Mouse (Mus musculus): ENCODE results near the gene Atrnl1. TPM values are rescaled to one million over a fixed set of nuclear protein-coding genes. Genes with fewer than 3 reads are reported as not detected.

Gene Atrnl1
- total RNA-seq, 2 experiments from 2014 or later, result 64.3 to 71.3 TPM

DNA sequence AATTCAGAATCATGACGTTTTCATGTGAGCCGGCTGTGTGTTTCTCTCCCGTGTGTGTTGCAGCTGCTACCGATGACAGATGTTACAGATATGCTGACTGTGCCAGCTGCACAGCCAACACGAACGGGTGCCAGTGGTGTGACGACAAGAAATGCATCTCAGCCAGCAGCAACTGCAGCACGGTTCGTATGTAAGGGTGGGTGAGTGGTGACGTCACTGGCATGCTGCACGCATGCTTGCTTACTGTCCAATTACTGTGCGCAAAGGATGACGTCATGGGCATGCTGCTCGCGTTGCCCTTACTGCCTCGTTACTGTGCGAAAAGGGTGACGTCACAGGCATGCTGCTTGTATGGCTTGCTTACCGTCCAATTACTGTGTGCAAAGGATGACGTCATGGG lies 75.8 kb downstream of the Atrnl1 start:
- peak; percentile 18 to 28 for DNase-seq (ENCODE audit: low spot score in 2 of 2)

DNA sequence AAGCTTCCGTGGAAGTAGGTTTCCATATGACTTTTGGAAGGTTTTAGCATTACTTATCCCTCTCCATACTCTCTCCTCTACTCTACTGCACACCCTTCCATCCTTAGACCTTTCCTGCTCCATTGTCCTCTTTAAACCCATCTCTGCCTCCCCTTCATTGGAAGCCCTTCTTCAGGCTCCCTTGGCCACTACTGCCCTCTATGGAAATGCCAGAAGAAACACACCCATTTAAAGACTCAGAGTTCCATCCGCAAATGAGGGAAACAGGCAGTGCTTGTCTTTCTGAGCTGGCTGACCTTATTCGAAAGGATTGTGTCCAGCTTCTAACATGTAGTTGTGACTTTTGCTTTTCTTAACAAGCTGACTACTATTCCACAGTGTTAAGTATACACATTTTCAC lies 81.7 kb downstream of the Atrnl1 start:
- no peak for DNase-seq (ENCODE audit: low spot score in 2 of 2)

DNA sequence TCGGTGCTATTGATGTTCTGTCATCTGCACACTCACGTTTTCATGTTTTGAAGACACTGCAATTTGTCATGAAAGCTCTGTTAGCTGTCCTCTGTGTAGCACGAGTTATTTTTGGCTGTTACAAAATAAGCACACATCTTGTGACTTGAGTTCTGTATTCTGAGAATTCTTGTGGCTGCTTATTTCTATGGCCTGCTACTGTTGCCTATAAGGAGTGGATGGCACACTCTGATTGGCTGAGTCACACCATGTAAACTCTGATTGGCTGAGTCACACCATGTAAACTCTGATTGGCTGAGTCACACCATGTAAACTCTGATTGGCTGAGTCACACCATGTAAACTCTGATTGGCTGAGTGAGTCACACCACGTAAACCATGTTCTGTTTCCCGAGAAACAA lies 85.9 kb downstream of the Atrnl1 start:
- DNase-seq (ENCODE audit: low spot score in 2 of 2), result peak in 1 of 2 experiments; percentile 13

DNA sequence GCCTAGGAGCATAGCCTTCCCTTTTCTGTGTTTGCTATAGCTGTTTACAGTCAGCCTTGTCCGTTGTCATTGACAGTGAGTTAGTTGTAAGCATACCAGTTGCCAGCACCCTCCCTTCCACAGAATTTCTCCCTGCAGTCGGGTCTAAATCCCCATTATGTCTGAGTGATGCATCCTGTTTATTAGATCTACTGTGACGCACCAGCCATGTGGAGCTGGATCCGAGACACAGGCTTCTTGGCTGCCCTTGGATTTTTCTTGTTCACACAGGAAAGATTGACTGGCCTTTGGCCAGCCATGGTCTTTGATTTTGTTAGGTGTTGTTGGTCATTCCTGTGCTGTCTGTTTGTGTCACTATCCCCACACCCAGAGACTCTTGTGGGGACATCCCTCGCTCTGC lies 102.3 kb downstream of the Atrnl1 start:
- DNase-seq (ENCODE audit: low spot score in 2 of 2), result peak in 1 of 2 experiments; percentile 17

GRCm38 (mm10) chr19:57724920-57725319 lies 114.1 kb downstream of the Atrnl1 start:
- DNase-seq (ENCODE audit: low spot score in 2 of 2), result no peak

GRCm38 (mm10) chr19:57725326-57725725 lies 114.5 kb downstream of the Atrnl1 start:
- no peak for DNase-seq (ENCODE audit: low spot score in 2 of 2)

DNA sequence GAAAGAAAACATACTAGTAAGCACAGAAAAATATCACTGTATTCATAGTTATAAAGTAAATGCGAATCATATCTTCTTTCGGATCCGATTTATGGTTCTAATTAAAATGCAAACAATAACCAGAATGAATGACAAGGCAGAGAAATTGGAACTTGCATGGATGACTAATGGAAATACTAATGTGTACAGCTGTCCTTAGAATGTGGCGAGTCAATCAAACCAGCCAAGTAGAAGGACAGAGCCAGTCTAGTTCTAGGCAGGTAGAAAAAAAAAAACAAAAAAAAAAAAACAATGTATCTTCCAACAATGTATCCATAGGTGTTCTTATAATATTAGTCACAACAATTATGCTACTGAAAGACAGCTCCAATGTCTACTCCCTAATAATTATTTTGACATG lies 116.2 kb downstream of the Atrnl1 start:
- no peak for DNase-seq (ENCODE audit: low spot score in 2 of 2)

DNA sequence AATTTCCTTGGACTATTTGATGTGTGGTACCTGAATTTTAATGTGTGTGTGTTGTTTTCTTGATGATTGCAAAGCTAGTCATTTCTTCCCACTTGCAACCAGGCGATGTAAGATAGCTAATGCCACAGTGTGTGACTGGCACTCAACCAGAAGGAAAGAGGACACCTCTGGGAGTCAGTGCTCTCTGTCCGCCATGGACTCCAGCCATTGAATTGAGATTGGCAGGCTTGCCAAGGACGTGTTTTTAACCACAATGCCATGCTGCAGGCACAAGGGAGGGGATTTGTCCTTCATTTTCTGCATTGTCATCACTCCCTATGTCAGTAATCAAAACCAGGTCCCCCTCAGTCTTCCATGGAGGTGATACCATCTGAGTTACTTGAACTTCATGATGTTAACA lies 126.6 kb downstream of the Atrnl1 start:
- DNase-seq (ENCODE audit: low spot score in 2 of 2), result no peak

- peak; percentile 44 to 69 for DNase-seq (ENCODE audit: low spot score in 2 of 2)
Measured at GRCm38 (mm10) chr19:57745579-57745978, 134.7 kb downstream of the Atrnl1 start.

DNA sequence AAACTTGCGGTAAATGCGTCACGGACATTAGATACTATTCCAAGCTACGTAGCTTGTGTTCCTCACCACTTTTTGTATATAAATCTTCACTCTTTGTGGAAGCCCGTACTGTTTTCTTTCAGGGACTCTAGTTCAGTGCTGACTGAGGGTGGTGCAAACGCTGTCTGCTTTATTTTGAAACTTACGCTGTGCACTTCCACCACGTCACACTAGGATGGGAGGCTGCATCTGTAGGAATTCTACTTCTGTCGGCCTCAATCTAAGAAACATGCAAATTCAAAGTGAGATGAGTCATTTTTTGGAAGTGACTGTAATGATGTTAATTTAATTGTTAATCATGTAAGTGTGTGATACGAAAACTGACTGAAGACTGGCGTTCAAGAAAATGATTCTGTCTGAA lies 135.7 kb downstream of the Atrnl1 start:
- DNase-seq (ENCODE audit: low spot score in 2 of 2), result no peak

DNA sequence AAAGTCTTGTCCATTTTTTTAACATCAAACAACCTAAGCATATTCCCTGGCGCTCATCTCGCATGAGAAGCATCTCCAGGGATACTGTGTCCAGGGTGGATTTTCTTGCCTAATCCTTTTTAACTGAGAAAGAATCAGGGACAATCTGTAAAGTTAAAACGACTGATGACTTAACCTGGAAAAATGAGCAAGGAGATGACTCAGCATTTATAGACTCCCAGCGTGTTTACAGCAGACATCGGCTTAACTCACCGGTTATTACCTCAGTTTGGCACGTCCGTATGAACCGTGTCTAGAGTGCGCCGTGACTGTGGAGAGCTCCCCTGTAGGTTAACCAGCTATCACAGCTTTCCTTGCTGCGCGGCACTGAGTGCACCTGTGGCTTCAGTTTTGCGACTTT lies 141.4 kb downstream of the Atrnl1 start:
- no peak for DNase-seq (ENCODE audit: low spot score in 2 of 2)

GRCm38 (mm10) chr19:57762526-57762925 lies 151.7 kb downstream of the Atrnl1 start:
- no peak for DNase-seq (ENCODE audit: low spot score in 2 of 2)

GRCm38 (mm10) chr19:57764576-57765371 lies 153.9 kb downstream of the Atrnl1 start:
- DNase-seq (ENCODE audit: low spot score in 2 of 2), result no peak

- DNase-seq (ENCODE audit: low spot score in 2 of 2), result no peak
Measured at GRCm38 (mm10) chr19:57767051-57767450, 156.2 kb downstream of the Atrnl1 start.

GRCm38 (mm10) chr19:57768661-57769060 lies 157.8 kb downstream of the Atrnl1 start:
- DNase-seq (ENCODE audit: low spot score in 2 of 2), result peak; percentile 34 to 62

GRCm38 (mm10) chr19:57782366-57783089 lies 171.7 kb downstream of the Atrnl1 start:
- no peak for DNase-seq (ENCODE audit: low spot score in 2 of 2)

DNA sequence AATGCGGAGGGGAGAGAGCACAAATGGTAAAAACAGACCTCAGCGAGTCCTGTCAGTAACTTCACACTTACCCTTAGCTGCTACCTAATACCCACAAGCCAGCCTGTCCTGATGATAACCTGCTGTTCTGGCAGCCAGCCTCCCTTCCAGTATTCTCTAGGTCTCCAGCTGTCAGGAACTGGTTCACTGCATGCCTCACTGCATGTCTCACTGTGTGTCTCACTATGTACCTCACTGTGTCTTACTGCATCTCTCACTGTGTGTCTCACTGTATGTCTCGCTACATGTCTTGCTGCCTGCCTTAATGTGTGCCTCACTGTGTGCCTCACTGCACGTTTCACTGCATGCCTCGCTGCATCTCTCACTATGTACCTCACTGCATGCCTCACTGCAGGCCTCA lies 175.9 kb downstream of the Atrnl1 start:
- DNase-seq (ENCODE audit: low spot score in 2 of 2), result no peak

- DNase-seq (ENCODE audit: low spot score in 2 of 2), result no peak
Measured at GRCm38 (mm10) chr19:57802207-57802606, 191.4 kb downstream of the Atrnl1 start.

- peak in 1 of 2 experiments; percentile 19 for DNase-seq (ENCODE audit: low spot score in 2 of 2)
Measured at GRCm38 (mm10) chr19:57802771-57803482, 192.1 kb downstream of the Atrnl1 start.

- no peak for DNase-seq (ENCODE audit: low spot score in 2 of 2)
Measured at GRCm38 (mm10) chr19:57803483-57803820, 192.6 kb downstream of the Atrnl1 start.

GRCm38 (mm10) chr19:57808363-57808762 lies 197.5 kb downstream of the Atrnl1 start:
- no peak for DNase-seq (ENCODE audit: low spot score in 2 of 2)

- peak in 1 of 2 experiments; percentile 25 for DNase-seq (ENCODE audit: low spot score in 2 of 2)
Measured at GRCm38 (mm10) chr19:57814291-57814690, 203.5 kb downstream of the Atrnl1 start.

Measured in layer of hippocampus, adult 18-20 months (tissue).